Mouse (Mus musculus) embryo, embryonic 11.5 days (tissue): ENCODE results near the gene Trappc6a.
A peak's percentile ranks its signal among the peaks of the same experiment; 100 is the strongest.
"Not testable (repeated sequence)": the region's sequence is repeated elsewhere in the genome, so short reads cannot be mapped to it uniquely, and the experiment has no call there.

ENCODE experiments used
- DNase-seq: peaks from one replicate; pipeline ENCODE4 v3.0.0-alpha.2; 2012; ENCODE audit warnings: low read depth, low spot score

Trappc6a gene

DNA sequence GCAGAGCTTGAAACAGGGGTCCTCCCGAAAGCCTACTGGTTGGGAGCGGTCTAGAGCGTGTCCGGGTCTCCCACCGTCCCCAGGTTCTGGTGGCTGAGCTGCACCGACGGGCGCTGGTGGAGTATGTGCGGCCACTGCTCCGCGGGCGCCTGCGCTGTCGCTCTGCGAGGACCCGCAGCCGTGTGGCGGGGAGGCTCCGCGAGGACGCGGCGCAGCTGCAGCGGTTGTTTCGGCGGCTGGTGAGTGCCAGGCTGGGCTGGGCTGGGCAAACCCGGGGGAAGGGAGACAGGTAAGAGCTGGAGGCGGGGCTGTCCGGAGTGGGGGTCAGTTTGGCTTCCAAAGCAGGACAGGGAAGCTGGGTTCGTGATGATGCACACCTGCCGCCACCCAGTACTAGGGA is 18.7 kb upstream of the Trappc6a start:
- DNase-seq, result no peak

DNA sequence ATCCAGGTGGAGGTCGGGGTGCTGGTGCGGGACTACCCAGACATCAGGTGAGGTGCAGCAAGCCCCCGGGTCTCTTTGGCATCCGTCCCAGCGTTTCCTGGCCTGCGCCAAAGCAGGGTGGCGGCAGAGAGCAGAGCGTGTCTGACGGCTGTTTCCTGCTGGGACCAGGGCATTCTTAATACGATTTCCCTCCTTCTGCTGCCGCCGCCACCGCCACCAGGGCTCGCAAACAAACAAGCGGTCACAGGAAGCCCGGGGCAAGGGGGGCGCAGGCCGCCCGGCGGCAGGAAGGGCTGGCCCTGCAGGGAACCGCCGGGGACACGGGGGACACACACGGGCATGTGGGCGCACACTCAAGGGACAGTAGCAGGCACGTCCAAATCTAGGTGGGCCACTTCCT is 16.5 kb upstream of the Trappc6a start:
- DNase-seq, result no peak

DNA sequence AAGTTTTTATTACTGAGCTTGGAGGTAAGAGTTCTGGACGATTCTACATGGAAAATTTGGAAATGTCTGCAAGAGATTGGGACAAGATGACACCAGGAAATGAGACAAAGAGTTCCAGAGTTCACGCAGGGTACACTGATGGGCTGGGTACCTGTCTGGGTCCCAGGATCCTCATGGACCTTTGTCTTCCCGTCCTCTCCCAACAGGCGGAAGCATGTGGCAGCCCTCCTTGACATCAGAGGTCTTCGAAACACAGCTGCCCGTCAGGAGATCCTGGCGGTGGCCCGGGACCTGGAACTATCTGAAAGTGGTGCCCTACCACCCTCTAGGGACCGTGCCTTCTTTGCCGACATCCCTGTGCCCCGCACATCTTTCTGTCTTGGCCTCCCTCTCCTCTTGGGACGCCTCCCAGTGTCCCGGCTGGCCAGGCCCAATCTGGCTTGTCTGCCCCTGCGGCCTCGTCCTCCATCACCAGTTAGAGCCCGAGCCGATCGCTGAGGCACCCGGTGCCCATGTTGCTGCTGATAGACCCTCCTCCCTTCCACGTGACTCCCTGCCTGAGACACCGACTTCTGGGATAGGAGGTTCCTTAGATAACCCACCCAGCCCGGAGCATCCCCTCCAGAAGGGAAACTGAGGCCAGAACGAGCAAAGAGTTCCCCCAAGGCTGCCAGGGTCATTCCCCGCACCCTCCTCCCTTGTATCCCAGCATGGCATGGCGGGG is 13.3 kb upstream of the Trappc6a start:
- no peak for DNase-seq

DNA sequence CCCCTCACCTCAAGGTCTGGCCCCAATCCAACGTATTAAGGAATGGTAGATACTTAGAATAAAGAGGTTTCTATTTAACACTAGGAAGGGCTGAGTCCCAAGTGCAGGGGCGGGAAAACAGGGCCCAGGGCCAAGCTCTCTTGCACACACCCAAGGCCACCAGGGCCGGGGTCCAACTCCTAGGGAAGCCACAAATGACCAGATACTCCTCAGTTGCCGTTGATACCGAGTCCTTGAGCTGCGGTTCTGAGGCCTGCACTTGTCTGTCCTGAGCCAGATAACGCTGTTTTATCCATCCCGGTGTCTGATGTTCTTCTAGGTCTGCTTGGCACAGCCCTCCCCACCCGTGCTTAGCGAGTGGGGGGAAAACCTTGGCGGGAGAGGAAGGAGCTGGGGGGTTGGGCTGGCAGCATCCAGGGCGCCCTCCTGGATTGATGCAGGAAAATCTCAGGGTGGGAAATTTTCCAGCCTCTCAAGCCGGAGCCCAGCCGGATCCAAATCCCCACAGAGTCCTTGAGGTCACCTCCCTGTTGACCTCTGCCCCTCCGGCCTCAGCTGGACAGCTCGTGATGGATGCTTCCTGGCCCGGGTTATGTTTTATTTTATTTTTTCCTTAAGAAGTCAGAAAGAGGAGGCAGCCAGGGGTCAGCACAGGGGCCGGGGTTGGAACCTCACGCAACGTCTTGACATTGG is 12.5 kb upstream of the Trappc6a start:
- DNase-seq, result no peak

DNA sequence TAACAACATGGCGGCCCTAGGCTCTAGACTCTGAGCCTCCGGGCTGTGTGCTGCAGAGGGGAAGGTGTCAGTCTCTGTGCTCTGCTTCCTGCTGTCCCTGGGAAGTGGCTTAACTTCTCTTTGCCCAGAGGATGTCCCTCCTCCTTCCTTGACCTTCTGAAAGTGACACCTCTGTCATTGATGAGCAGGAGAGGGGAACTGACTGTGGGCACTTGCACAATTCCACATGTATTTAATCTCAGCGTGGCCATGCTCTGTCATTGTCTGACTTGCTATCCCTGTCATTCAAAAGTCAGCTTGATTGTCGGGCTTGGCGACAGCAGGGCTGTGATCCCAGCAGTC is 12.0 kb upstream of the Trappc6a start:
- DNase-seq, result no peak

DNA sequence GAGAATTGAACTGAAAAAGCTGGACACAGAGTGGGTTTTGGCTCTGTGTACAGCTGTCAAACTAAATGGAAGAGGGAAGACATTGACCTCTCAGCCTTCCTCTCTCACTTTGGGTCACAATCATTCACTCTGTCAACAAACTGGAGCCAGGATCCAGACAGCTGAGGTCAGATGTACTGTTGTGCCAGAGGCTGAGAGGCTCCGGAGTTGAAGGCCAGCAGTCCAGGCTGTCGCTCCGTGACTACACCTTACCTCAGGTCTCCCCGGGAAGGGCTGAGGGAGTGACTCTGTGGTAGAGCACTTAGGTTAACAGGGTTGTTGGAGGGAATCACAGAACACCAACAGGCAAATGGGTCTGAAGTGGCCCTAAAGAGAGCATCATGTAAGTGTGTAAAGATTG is 9.9 kb upstream of the Trappc6a start:
- DNase-seq, result no peak

DNA sequence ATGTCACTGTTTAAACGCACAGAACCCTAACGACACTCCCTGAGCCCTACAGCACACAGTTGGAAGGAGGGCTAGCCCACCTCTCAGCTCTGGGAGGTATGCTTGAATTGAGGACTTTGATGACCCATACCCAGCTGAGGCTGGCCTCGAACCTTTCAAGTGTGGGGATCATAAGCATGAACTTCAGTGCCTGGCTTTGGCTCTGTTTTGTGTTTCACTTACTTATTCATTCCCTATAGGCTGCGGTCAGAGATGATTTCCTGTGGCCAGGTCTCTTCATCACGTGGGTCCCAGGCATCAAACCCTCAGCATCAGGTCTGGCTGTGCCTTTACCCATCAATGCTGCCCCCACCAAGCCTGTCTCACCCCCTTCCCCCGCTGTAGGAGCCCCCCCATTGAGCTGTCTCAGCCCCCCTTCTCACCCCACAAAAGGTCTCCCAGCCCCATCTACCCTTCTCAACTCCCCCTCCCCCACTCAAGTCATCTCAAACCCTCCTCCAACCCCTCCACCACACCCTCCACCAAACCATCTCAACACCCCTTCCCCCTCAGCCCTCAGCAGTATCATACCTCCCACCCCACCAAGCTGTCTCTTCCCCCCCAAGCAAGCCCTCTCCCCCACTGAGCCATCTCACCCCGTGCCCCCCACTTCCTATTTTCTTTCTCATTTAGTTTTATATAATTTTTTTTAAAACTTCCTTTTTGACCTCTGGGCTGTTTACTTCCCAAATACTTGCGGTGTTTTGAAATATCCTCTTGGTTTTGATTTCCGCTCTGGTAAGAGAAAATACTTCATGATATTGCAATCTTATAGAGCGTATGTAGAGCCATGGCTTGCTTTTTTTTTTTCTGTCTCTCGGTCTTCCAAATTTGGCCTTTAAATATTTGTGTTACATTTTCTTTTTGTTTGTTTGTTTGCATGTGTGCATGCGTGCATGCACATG is 7.5 kb upstream of the Trappc6a start:
- no peak for DNase-seq

DNA sequence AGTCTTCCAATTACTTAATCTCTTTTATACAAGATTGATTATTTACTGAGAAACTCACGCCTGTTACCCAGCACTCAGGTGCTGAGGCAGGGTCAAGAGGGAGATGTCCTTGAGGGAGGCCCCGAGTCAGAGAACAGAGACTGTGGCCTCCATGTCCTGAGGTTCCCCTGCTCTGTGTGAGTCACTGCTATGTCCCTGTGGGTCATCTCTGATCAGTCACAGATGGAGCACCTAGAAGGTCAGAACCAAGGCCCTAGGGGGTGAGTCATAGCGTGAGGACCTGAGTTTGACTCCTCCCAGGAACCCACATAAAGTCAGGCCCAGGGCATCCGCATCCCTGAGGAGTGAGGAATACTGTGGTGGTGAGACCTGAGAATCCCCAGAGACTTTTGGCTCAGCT is 6.5 kb upstream of the Trappc6a start:
- no peak for DNase-seq

DNA sequence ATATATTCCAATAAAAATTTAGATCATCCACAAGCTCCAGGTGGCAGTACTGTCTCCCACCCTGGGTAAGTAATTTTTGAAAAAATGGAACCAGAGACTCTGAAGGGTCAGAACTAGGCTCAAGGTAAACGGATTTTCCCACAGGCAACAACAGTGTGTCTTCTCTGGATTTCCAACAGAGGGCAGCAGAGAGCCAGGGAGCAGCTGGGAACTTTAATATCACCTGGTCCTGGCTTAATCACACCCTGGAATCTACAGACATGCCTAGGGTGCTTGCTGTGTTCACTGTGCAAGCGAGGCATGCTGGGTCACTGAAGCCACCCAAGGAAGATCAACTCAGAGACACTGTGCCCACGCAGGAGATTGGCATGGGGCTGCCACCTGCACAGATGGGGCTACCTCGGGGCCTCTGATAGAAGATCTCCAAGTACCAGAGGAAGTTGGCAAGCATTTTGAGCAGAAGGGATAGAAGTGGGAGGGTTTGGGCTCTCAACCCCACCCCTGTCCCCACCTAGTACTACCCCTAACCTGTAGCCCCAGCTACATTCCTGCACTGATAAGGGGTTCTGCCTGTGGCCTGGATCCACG is 4.6 kb upstream of the Trappc6a start:
- DNase-seq, result peak; percentile 57

DNA sequence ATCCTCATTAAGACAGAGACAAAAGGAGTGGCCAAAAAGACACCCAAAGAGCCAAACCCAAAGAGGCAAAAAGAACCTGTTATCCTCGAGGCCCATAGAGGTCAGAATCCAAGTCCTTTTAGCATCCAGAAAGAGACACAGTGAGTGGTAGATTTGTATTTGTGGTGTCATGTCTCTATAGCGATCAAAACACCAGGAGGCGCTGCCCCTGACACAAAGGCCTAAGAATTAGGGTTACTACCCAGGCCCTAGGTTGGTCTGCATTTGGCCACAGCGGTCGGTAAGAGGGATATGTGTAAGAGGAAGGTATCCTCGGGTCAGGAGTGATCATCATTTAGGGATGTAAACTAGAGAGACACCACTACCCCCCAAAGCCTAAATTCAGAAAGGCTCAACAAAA is 1.9 kb upstream of the Trappc6a start:
- no peak for DNase-seq

DNA sequence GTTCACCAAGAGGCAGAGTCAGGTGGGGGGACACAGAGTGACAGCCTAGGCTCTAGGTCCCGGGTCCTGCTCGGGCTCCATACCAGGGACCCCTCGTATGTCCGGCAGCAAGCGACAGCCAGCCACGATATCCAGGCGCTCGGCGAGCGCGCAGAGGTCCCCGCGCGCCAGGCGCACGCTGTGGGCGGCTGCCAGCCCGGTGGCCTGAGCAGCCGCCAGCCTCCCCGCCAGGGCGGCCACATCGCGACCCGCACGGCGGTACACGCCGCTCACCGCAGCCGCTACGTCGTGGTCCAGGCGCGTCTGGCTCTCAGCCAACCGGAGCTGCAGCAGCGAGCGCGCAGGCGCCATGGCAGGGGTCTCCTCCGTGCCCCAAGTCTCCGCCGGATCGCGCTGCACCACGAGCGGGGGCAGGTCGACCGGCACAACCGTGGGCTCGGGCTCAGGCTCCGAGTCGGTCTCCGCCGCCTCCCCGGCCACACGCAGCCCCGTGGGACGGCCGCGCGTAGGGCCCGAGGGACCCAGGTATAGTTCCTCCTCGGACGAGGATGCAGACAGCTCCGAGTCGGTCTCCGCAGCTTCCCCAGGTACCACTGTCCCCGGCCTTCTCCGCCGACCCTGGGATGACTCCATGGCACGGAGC is 1.1 kb upstream of the Trappc6a start:
- DNase-seq, result peak; percentile 61

DNA sequence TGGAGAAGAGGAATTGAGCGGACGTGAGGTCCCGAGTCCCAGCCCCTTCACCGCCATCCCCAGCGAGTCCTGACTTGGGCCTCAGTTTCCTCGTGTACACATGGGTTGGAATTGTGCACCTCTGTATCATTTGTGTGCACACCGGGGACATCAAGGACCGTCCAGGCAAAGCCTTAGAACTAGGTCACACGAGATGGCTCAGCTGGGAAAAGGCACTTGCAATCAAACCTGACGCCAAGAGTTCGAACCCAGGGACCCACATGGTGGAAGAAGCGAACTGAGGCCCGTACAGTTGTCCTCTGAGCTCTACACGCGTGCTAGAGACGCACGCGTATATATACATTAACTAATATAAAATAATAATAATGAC is 598 bp upstream of the Trappc6a start:
- DNase-seq, result no peak

DNA sequence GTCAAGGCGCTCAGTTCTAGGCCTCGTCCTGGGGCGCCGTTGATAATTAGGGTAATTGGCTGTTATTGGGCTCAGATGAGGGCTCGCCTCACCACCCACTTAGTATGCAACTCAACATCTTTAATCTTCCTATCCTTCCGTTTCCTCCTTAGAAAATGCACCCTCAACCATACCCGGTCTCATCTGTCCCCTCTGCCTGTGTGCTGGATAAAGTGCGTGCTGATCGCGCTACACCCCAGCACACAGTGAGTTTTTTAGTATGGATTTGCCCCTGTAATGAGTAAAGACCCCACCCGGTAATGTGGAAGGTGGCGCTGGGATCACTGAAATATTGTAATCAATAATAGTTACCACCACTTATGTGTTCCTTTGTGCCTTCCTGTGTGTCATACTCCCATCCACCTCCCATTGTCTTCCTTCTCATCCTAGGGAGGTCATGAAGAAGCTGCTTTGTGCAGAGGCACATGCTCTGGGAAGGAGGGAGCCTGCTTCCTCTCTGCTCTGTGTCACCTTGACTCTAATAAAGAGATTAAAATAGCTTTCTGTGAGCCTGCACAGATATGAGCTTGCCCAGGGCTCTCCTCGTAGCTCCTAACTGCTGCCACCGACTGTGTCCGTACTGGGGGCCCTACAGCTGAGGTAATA is 851 bp downstream of the Trappc6a start:
- no peak for DNase-seq

DNA sequence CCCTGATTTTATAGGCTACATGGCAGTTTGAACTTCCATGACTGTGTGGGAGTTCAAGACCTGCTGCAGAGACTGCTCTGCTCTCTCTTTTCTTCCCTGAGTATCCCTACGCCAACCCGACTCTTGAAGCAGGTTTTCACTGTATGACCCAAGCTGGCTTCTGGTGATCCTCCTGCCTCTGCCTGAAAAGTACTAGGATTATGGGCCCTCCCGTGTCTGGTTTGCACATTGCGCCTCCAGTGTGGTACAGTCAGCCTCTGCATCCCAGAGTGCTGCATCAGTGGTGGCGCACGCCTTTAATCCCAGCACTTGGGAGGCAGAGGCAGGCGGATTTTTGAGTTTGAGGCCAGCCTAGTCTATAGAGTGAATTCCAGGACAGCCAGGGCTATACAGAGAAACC is 1.6 kb downstream of the Trappc6a start:
- DNase-seq, result no peak

DNA sequence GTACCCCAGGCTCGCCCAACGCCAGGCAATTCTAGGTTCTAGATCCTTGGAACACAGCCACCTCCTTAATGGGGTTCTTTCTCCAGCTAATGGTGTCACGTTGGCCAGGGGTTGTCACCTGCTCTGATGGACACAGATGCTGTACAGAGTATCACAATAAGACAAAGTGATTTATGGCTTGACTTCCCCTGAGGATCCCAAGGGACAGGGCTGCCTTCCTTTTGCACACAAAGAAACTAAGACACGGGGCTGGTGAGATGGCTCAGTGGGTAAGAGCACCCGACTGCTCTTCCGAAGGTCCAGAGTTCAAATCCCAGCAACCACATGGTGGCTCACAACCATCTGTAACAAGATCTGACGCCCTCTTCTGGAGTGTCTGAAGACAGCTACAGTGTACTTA is 3.7 kb downstream of the Trappc6a start:
- DNase-seq, result not testable (repeated sequence)

DNA sequence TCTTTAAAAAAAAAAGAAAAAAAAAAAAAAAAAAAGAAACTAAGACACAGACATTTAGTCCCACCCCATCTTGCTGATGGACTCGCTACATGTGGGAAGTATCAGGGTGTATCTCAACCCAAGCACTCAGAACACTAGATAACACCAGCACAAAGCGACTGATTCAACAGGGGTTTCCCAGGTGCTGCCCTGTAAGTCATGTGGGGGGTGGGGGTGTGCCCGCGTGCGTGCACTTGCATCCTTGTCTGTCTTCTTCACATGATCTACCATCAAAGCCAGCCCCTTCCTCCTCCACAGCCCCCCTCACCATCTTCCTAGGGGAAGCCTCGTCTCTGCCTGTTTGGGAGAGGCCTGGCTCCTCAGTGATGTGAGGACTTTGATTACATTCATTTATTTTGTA is 4.2 kb downstream of the Trappc6a start:
- no peak for DNase-seq

DNA sequence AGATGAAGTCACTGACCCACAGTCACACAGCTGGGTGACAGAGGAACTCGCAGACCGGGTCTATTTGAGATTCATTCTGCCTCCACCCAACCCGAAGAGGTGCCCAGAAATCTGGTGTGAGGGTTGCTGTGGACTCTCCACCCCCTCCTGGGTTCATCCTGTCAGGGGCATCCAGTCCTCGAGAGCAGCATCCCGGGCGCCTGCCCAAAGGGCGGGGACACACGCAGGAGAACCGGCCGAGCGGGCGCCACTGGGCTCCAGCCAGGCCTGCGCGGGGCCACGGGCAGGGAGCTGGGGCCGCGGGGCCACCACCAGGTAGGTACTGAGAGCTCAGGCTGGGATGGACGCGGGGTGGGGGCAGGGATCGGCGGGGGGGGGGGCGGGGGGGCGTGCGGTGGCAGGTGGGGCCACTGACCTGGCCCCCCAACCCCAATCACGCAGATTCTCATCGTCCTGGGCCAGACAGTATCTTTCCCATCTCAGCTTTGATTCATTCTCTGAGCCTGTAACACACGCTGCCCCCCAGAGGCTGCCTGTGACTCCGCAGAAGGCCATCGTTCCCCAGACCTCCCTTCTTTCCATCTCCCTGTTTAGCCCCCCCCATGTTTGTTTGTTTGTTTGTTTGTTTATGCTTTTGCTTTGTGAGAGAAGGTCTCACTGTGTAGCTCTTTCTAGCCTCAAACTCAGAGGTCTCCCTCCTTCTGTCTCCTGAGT is 9.6 kb downstream of the Trappc6a start, which contains the start of gene Nkpd1:
Gene Nkpd1 (plus strand): TSS at position 187 of the 714 bp plus-strand sequence.
- no peak for DNase-seq

DNA sequence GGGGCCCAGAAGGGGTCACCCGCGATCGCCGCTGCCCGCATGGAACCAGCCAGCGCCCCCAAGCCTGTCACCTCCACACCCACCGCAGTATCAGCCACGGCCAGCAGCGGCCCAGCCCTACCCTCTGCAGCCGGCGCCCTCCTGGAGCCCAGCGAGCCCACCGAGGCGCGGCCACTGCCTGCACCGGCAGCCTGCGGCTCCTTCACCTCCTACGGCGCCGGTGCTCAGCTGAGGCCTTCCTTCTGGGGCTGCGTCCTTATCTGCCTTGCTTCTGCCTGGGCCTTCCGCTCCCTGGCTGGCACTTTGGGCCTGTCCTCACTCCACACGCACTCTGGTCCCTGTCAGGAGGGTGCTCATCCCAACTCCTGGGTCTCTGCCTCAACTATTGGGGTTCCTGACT is 11.8 kb downstream of the Trappc6a start:
- DNase-seq, result no peak

DNA sequence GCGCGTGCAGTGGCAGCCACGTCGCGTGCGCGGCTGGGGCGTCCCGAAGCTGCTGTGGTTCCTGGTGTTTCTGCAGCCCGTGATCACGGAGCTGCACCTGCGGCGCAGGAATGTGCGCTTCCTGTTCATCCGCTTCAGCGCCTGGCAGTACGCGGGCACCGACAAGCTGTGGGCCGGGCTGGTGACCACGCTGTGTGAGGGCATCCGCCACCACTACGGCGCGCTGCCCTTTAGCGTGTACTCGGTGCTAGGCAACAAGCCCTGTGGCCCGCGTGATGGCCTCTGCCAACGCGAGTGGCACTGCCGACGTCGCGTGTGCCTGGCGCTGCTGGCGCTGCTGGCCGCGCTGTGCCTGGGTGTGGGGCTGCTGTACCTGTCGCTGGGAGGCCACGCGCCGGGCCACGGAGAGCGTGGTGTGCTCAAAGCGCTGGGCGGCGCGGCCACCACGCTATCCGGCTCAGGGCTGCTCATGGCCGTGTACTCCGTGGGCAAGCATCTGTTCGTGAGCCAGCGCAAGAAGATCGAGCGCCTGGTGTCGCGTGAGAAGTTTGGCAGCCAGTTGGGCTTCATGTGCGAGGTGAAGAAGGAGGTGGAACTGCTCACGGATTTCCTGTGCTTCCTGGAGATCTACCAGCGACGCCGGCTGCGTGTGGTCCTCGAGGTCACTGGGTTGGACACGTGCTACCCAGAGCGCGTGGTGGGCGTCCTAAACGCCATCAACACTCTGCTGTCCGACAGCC is 15.0 kb downstream of the Trappc6a start:
- DNase-seq, result no peak
